Mouse (Mus musculus): ENCODE measurements around the gene Pa2g4. TPM values are rescaled to one million over a fixed set of nuclear protein-coding genes. Genes with fewer than 3 reads are reported as not detected.

Pa2g4 gene
- polyA plus RNA-seq (2015; fragmentation: Illumina TruSeq; extraction: RNeasy Lipid Tissue Mini Kit (QIAGEN cat#74804); ENCODE audit: insufficient read depth, low replicate concordance): 149 TPM

DNA sequence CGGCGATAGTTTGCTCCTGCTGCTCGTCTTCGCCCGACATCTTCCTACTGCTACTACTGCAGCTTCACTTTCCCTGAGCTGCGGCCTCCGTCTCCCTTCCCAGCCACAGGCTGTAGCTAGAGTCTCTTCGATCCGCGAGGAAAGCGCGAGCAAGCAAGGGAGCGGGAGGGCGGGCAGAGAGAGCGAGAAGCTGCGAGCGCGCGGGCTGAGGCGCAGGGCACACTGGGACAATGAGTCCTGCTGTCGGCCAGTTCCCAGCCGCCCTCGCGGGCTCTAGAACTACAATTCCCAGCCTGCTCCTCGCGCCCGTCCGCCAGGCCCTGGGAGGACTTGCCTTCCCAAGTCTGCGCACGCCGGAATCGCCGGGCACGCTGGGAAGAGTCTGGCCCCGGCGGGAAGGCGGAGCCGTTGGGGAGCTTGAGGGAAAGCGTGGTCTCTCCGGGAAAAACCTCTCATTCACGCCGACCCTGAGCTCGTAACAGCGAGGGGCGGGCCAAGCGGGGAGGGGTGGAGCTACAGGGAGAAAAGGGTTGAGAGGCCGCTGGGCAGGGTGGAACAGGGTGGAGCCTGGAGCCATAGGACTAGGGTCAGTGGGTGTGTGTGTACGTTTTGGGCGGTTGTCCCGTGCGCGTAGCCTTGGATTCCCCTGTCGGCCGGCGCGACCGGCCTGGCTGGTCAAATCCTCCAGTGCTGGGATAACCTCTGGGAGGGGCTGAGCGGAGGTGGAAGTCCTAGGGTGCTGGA lies at the start of gene Pa2g4:
TSS of gene Pa2g4 (minus strand) at position 200 of the 744 bp plus-strand sequence.

GRCm38 (mm10) chr10:128589464-128590192 lies 23.8 kb upstream of the Pa2g4 start, which contains the start of gene Erbb3:
Gene Erbb3, minus strand, starts transcription at chr10:128589652.

DNA sequence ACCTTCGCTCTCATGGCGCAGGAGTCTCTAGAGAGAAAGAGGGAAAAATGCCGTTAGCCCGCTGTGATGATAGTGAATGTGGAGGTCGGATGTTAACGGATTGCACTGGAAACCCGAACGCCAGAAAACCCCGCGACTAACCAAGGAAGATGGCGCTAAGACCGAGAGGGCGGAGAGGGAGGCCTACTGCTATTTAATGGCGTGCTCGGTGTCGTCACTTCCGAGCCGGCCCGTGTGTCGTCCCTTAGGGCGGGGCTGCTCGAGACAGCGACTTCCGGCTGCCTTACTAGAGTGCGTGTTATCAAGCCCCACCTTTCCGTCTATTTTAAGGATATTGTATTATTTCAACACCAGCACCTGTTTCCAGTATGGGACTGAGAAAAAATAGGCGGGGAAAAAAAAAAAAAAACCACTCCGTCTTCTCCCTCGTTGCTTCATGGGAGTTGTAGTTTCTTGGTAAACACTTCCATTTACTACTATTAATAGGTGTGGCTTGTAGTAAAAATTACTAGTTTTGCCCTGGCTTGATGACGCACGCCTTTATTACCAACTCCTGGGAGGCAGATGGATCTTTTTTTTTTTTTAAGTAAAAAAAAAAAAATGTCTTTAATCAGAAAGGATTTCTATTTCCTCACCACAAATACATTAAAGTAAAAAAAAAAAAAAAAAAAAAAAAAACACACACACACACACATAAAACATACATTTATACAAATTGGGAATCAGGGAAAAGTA lies 16.7 kb downstream of the Pa2g4 start, which contains the start of gene Rpl41:
TSS of gene Rpl41 (minus strand) at position 359 of the 735 bp plus-strand sequence.

GRCm38 (mm10) chr10:128547361-128548032 lies 18.3 kb downstream of the Pa2g4 start, which contains the start of gene Zc3h10:
Gene Zc3h10, minus strand, starts transcription at chr10:128547774.

DNA sequence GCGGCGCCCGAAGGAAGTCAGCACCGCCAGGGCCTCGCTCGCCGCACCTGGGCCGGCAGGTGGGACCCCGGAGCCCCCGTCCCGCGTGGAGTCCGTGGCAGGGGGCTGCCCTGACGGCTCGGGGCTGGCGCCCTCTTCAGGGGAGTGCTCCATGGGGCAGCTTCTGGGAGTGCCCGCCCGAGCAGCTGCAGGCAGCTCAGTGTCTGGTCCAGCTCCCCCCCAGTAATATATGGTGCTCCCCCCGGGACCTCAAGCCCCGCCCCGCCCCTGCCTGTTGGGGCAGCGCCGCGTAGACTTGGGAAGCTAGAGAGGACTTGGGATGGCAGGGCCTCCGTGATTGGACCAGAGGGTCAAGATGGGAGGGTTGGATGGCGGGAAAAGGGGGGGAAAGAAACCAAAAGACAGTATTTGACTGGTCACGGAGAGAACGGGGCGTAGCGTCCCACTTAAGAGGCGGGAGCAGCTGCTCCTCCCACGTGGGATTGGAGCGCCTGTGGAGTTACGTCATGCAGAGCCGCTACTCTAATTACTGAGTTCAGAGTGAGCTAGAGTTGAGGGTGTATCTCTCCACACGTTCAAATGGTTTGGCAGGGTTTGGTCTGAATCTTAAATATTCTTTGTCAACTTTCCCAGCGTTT lies 40.0 kb downstream of the Pa2g4 start, which contains the start of gene Esyt1:
TSS of gene Esyt1 (minus strand) at position 201 of the 638 bp plus-strand sequence.

Other genes starting within 250 kb of the Pa2g4 start
- gene Cnpy2, start 243.5 kb downstream of the Pa2g4 start, polyA plus RNA-seq (2015; fragmentation: Illumina TruSeq; extraction: RNeasy Lipid Tissue Mini Kit (QIAGEN cat#74804); ENCODE audit: insufficient read depth, low replicate concordance): 58.8 TPM
- 121 TPM for gene Cs, start 228.3 kb downstream of the Pa2g4 start, polyA plus RNA-seq (2015; fragmentation: Illumina TruSeq; extraction: RNeasy Lipid Tissue Mini Kit (QIAGEN cat#74804); ENCODE audit: insufficient read depth, low replicate concordance)
- gene Coq10a, start 197.0 kb downstream of the Pa2g4 start, polyA plus RNA-seq (2015; fragmentation: Illumina TruSeq; extraction: RNeasy Lipid Tissue Mini Kit (QIAGEN cat#74804); ENCODE audit: insufficient read depth, low replicate concordance): 42.0 TPM
- gene Ankrd52, start 188.9 kb downstream of the Pa2g4 start, polyA plus RNA-seq (2015; fragmentation: Illumina TruSeq; extraction: RNeasy Lipid Tissue Mini Kit (QIAGEN cat#74804); ENCODE audit: insufficient read depth, low replicate concordance): 35.0 TPM
- gene Slc39a5, start 164.8 kb downstream of the Pa2g4 start, polyA plus RNA-seq (2015; fragmentation: Illumina TruSeq; extraction: RNeasy Lipid Tissue Mini Kit (QIAGEN cat#74804); ENCODE audit: insufficient read depth, low replicate concordance): not detected
- gene Nabp2, start 154.5 kb downstream of the Pa2g4 start, polyA plus RNA-seq (2015; fragmentation: Illumina TruSeq; extraction: RNeasy Lipid Tissue Mini Kit (QIAGEN cat#74804); ENCODE audit: insufficient read depth, low replicate concordance): 48.3 TPM
- 25.2 TPM for gene Rnf41, start 154.3 kb downstream of the Pa2g4 start, polyA plus RNA-seq (2015; fragmentation: Illumina TruSeq; extraction: RNeasy Lipid Tissue Mini Kit (QIAGEN cat#74804); ENCODE audit: insufficient read depth, low replicate concordance)
- 93.2 TPM for gene Smarcc2, start 106.7 kb downstream of the Pa2g4 start, polyA plus RNA-seq (2015; fragmentation: Illumina TruSeq; extraction: RNeasy Lipid Tissue Mini Kit (QIAGEN cat#74804); ENCODE audit: insufficient read depth, low replicate concordance)
- gene Myl6, start 71.8 kb downstream of the Pa2g4 start, polyA plus RNA-seq (2015; fragmentation: Illumina TruSeq; extraction: RNeasy Lipid Tissue Mini Kit (QIAGEN cat#74804); ENCODE audit: insufficient read depth, low replicate concordance): 874 TPM
- gene Myl6b, start 67.3 kb downstream of the Pa2g4 start, polyA plus RNA-seq (2015; fragmentation: Illumina TruSeq; extraction: RNeasy Lipid Tissue Mini Kit (QIAGEN cat#74804); ENCODE audit: insufficient read depth, low replicate concordance): 0.25 TPM
- 82.6 TPM for gene Esyt1, start 40.1 kb downstream of the Pa2g4 start, polyA plus RNA-seq (2015; fragmentation: Illumina TruSeq; extraction: RNeasy Lipid Tissue Mini Kit (QIAGEN cat#74804); ENCODE audit: insufficient read depth, low replicate concordance)
- 10.0 TPM for gene Zc3h10, start 18.2 kb downstream of the Pa2g4 start, polyA plus RNA-seq (2015; fragmentation: Illumina TruSeq; extraction: RNeasy Lipid Tissue Mini Kit (QIAGEN cat#74804); ENCODE audit: insufficient read depth, low replicate concordance)
- gene Rpl41, start 16.7 kb downstream of the Pa2g4 start, polyA plus RNA-seq (2015; fragmentation: Illumina TruSeq; extraction: RNeasy Lipid Tissue Mini Kit (QIAGEN cat#74804); ENCODE audit: insufficient read depth, low replicate concordance): 904 TPM
- 2.2 TPM for gene Erbb3, start 23.7 kb upstream of the Pa2g4 start, polyA plus RNA-seq (2015; fragmentation: Illumina TruSeq; extraction: RNeasy Lipid Tissue Mini Kit (QIAGEN cat#74804); ENCODE audit: insufficient read depth, low replicate concordance)
- 387 TPM for gene Rps26, start 60.8 kb upstream of the Pa2g4 start, polyA plus RNA-seq (2015; fragmentation: Illumina TruSeq; extraction: RNeasy Lipid Tissue Mini Kit (QIAGEN cat#74804); ENCODE audit: insufficient read depth, low replicate concordance)
- gene Ikzf4, start 80.0 kb upstream of the Pa2g4 start, polyA plus RNA-seq (2015; fragmentation: Illumina TruSeq; extraction: RNeasy Lipid Tissue Mini Kit (QIAGEN cat#74804); ENCODE audit: insufficient read depth, low replicate concordance): 1.4 TPM
- gene Suox, start 108.1 kb upstream of the Pa2g4 start, polyA plus RNA-seq (2015; fragmentation: Illumina TruSeq; extraction: RNeasy Lipid Tissue Mini Kit (QIAGEN cat#74804); ENCODE audit: insufficient read depth, low replicate concordance): 11.8 TPM
- gene Rab5b, start 130.3 kb upstream of the Pa2g4 start, polyA plus RNA-seq (2015; fragmentation: Illumina TruSeq; extraction: RNeasy Lipid Tissue Mini Kit (QIAGEN cat#74804); ENCODE audit: insufficient read depth, low replicate concordance): 110 TPM
- 0.30 TPM for gene Pmel, start 138.2 kb upstream of the Pa2g4 start, polyA plus RNA-seq (2015; fragmentation: Illumina TruSeq; extraction: RNeasy Lipid Tissue Mini Kit (QIAGEN cat#74804); ENCODE audit: insufficient read depth, low replicate concordance)
- gene Cdk2, start 139.0 kb upstream of the Pa2g4 start, polyA plus RNA-seq (2015; fragmentation: Illumina TruSeq; extraction: RNeasy Lipid Tissue Mini Kit (QIAGEN cat#74804); ENCODE audit: insufficient read depth, low replicate concordance): 64.5 TPM
- 222 TPM for gene Dgka, start 178.9 kb upstream of the Pa2g4 start, polyA plus RNA-seq (2015; fragmentation: Illumina TruSeq; extraction: RNeasy Lipid Tissue Mini Kit (QIAGEN cat#74804); ENCODE audit: insufficient read depth, low replicate concordance)
- gene Pym1, start 181.9 kb upstream of the Pa2g4 start, polyA plus RNA-seq (2015; fragmentation: Illumina TruSeq; extraction: RNeasy Lipid Tissue Mini Kit (QIAGEN cat#74804); ENCODE audit: insufficient read depth, low replicate concordance): 26.8 TPM
- 4.1 TPM for gene Mmp19, start 224.9 kb upstream of the Pa2g4 start, polyA plus RNA-seq (2015; fragmentation: Illumina TruSeq; extraction: RNeasy Lipid Tissue Mini Kit (QIAGEN cat#74804); ENCODE audit: insufficient read depth, low replicate concordance)
- gene Dnajc14, start 238.1 kb upstream of the Pa2g4 start, polyA plus RNA-seq (2015; fragmentation: Illumina TruSeq; extraction: RNeasy Lipid Tissue Mini Kit (QIAGEN cat#74804); ENCODE audit: insufficient read depth, low replicate concordance): 63.9 TPM
- 10.7 TPM for gene Tmem198b, start 238.4 kb upstream of the Pa2g4 start, polyA plus RNA-seq (2015; fragmentation: Illumina TruSeq; extraction: RNeasy Lipid Tissue Mini Kit (QIAGEN cat#74804); ENCODE audit: insufficient read depth, low replicate concordance)

All from spleen, adult 10 weeks (tissue).